Mouse (Mus musculus) hindbrain, embryonic 12.5 days (tissue): Measurements from ENCODE around the gene Fndc3a. TPM values are rescaled to one million over a fixed set of nuclear protein-coding genes. Genes with fewer than 3 reads are reported as not detected.

Source experiments
- ATAC-seq: fragments of 200-750 bp; cut with Nextera tagmentation; 2 replicates; pipeline ENCODE4 v1.8.0; 2017; ENCODE audit warnings: moderate TSS enrichment; ENCODE audit not compliant: low FRiP score
- H3K27ac ChIP-seq: fragments of 300-500 bp; sonication (generic); 2 replicates; pipeline ENCODE4 v1.5.1; 2016; ENCODE audit warnings: mild to moderate bottlenecking
- H3K27me3 ChIP-seq: fragments of 300-500 bp; sonication (generic); 2 replicates; pipeline ENCODE4 v1.6.1; 2016; ENCODE audit warnings: mild to moderate bottlenecking
- H3K36me3 ChIP-seq: fragments of 300-500 bp; sonication (generic); 2 replicates; pipeline ENCODE4 v1.6.1; 2016; ENCODE audit warnings: mild to moderate bottlenecking
- H3K4me1 ChIP-seq: fragments of 300-500 bp; sonication (generic); 2 replicates; pipeline ENCODE4 v1.6.1; 2016
- H3K4me2 ChIP-seq: fragments of 300-500 bp; sonication (generic); replicated peaks from 2 replicates; pipeline ENCODE4 v1.6.1; 2016; ENCODE audit warnings: mild to moderate bottlenecking
- H3K4me3 ChIP-seq: fragments of 300-500 bp; sonication (generic); 2 replicates; pipeline ENCODE4 v1.5.1; 2016; ENCODE audit warnings: mild to moderate bottlenecking
- H3K9ac ChIP-seq: fragments of 300-500 bp; sonication (generic); 2 replicates; pipeline ENCODE4 v1.6.1; 2016; ENCODE audit warnings: mild to moderate bottlenecking, moderate library complexity
- H3K9me3 ChIP-seq: fragments of 300-500 bp; sonication (generic); replicated peaks from 2 replicates; pipeline ENCODE4 v1.6.1; 2016; ENCODE audit warnings: mild to moderate bottlenecking
- WGBS: fragments of 180-500 bp; shearing (Covaris S2); methylation state at CpG from one replicate; pipeline ENCODE4 v1.1.7; 2016; 5-methylcytosine and 5-hydroxymethylcytosine counted together
- polyA plus RNA-seq: library from polyadenylated mRNA; unstranded; fragments of >200 nt; fragmentation: Nextera tagmentation; extraction: Ambion mirVana; gene quantifications from 2 replicates; pipeline ENCODE4 v1.2.1, GENCODE M21; 2016

The Fndc3a gene
- polyA plus RNA-seq, 1 experiment from 2014 or later: 46.9 TPM

DNA sequence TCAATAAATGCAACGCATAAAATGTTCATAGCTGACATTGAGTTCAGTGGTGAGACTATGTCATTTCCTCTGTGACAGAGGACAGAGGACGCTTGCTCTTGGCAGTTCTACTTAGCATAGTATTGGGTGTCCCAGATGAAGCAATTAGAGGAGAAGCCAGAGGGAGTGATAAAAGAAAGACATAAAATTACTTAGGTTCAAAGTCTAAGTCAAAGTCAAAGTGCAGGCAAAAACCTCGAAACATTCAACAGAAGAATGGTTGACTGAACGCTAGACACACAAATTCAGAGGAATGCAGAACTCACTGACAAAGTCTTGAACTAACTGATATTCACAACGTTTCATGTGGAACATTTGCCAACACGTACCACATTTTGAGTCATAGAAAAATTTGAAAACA, 191.0 kb downstream of the Fndc3a start:
- H3K4me1 ChIP-seq: no peaks in the 10 kb centered on the region
- H3K27ac ChIP-seq: no peak overlapping the region
- H3K9ac ChIP-seq: no peak overlapping the region
- no peak for ATAC-seq
- no peak overlapping the region for H3K4me2 ChIP-seq
- WGBS: 83% methylated on average over 6 of the region's 6 CpGs
- no peaks in the 10 kb centered on the region for H3K36me3 ChIP-seq
- H3K27me3 ChIP-seq: no peaks in the 10 kb centered on the region
- H3K9me3 ChIP-seq: no peaks in the 10 kb centered on the region
- no peak overlapping the region for H3K4me3 ChIP-seq

DNA sequence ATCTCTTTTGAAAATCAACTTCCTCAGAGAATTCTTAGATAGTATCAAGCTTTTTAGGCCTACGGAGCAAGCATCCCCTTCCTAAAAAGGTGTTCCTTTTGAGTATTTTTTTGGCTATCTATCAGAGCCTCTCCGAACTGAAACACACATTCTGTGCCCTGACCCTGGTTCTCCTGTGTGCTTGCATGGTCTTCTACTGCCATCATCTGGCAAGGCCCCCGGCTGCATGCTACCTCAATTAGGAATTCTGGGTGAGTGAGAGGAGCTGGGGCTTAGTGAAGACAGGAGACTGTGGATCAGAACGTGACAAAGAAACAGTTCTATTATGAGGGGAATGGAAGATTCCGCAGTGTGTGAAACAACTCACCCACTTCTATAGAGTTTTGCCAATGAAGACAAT, 193.4 kb downstream of the Fndc3a start:
- no peak overlapping the region for H3K9ac ChIP-seq
- 29% methylated on average over 5 of the region's 5 CpGs for WGBS
- no peak overlapping the region for H3K4me2 ChIP-seq
- ATAC-seq: no peak
- no peaks in the 10 kb centered on the region for H3K36me3 ChIP-seq
- no peaks in the 10 kb centered on the region for H3K9me3 ChIP-seq
- no peaks in the 10 kb centered on the region for H3K4me1 ChIP-seq
- H3K4me3 ChIP-seq: no peak overlapping the region
- no peaks in the 10 kb centered on the region for H3K27me3 ChIP-seq
- H3K27ac ChIP-seq: no peak overlapping the region

GRCm38 (mm10) chr14:72506723-72507420, 202.9 kb downstream of the Fndc3a start:
- H3K27ac ChIP-seq: no peak overlapping the region
- no peak overlapping the region for H3K9ac ChIP-seq
- 14% methylated on average over 11 of the region's 11 CpGs for WGBS
- peak overlapping the region; percentile 54 for H3K4me2 ChIP-seq
- no peaks in the 10 kb centered on the region; the same call in 1 of the 2 replicates for H3K27me3 ChIP-seq
- peaks cover 9% of the 10 kb centered on the region for H3K4me1 ChIP-seq
- H3K36me3 ChIP-seq: no peaks in the 10 kb centered on the region
- ATAC-seq: no peak
- peak overlapping the region; percentile 27 for H3K4me3 ChIP-seq
- H3K9me3 ChIP-seq: no peaks in the 10 kb centered on the region

DNA sequence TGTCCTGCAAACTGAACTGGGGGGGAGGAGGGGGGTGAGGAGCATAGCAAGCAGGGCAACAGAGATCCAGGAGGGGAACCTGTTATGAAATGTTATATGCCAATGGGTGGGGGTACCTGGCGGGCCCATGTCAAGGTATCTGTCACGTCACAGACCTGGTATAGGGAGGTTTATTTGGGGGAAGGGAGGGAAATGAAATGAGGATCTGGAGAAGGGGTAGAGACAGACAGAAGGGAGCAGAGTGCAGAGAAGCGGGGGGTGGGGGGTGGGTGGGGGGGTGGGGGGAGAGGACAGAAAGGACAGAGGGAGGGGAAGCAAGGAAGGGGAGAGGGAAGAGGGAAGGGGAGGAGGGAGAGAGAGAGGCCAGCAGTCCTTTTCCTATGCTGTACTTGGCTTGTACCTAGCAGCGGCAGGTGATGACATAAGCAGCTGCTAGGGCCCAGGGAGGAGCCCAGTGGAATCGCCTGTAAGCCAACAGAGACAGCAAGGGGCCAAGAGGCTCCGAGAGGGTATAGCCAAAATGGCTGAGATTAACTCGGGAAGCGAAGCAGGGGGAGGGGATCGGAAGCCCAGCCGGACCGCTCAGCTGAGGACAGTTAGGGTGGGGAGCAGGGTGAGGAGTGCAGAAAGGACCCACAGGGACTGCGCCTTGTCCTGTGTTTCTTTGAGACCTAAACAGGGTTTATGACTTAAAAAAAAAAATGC, 203.6 kb downstream of the Fndc3a start:
- no peak for ATAC-seq
- no peak overlapping the region for H3K27ac ChIP-seq
- H3K4me3 ChIP-seq: peak overlapping the region; percentile 27
- no peaks in the 10 kb centered on the region; the same call in 1 of the 2 replicates for H3K27me3 ChIP-seq
- peak overlapping the region; percentile 35; the same call in 1 of the 2 replicates for H3K9ac ChIP-seq
- 15% methylated on average over 12 of the region's 12 CpGs for WGBS
- H3K4me2 ChIP-seq: peak overlapping the region; percentile 54
- H3K4me1 ChIP-seq: peaks cover 9% of the 10 kb centered on the region
- H3K9me3 ChIP-seq: no peaks in the 10 kb centered on the region
- H3K36me3 ChIP-seq: no peaks in the 10 kb centered on the region

DNA sequence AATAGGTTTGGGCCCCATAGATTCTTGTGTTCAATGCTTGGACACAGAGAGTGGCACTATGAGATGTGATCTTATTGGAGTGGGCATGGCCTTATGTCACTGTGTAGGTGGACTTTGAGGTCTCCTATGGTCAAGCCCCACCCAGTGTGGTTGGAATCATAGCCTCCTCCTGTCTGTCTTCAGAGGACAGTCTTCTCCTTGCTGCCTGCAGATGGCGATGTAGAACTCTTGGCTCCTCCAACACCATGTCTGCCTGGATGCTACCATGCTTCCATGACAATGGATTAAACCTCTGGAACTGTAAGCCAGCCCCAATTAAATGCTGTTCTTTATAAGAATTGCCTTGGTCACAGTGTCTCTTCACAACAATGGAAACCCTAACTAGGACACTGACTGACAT, 204.8 kb downstream of the Fndc3a start:
- no peak overlapping the region for H3K27ac ChIP-seq
- no peak overlapping the region for H3K9ac ChIP-seq
- H3K4me3 ChIP-seq: no peak overlapping the region
- H3K4me2 ChIP-seq: no peak overlapping the region
- peaks cover 9% of the 10 kb centered on the region for H3K4me1 ChIP-seq
- H3K36me3 ChIP-seq: no peaks in the 10 kb centered on the region
- no peaks in the 10 kb centered on the region for H3K9me3 ChIP-seq
- 92% methylated on average over 1 of the region's 1 CpGs for WGBS
- H3K27me3 ChIP-seq: no peaks in the 10 kb centered on the region; the same call in 1 of the 2 replicates
- no peak for ATAC-seq

- no peak for ATAC-seq
- H3K4me2 ChIP-seq: no peak overlapping the region
- H3K9me3 ChIP-seq: no peaks in the 10 kb centered on the region
- no peaks in the 10 kb centered on the region for H3K36me3 ChIP-seq
- H3K9ac ChIP-seq: no peak overlapping the region
- 56% methylated on average over 6 of the region's 6 CpGs for whole genome bisulfite sequencing
- H3K4me1 ChIP-seq: peaks cover 9% of the 10 kb centered on the region
- no peak overlapping the region for H3K27ac ChIP-seq
- H3K27me3 ChIP-seq: no peaks in the 10 kb centered on the region; the same call in 1 of the 2 replicates
- H3K4me3 ChIP-seq: no peak overlapping the region
Measured at GRCm38 (mm10) chr14:72503241-72503640, 206.6 kb downstream of the Fndc3a start.

DNA sequence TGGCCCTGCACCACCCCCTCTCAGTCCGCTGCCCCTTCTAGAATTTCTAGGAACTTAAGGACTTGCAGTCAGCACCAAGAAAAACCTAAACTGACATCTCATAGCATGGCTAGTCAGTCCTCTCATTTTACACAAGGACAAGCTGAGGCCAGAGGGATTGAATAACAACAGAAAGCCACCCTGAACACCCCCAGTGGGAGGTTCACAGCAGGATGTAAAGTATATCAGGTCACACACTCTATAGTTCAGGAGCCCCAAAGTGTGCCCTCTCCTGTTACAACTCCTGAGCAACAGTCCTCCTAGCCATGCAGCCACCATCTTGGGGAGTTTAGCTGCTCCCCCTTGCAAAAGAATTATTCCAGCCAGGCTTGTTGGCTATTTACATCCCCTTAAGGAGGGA, 216.0 kb downstream of the Fndc3a start:
- no peaks in the 10 kb centered on the region for H3K9me3 ChIP-seq
- H3K4me2 ChIP-seq: no peak overlapping the region
- no peaks in the 10 kb centered on the region for H3K27me3 ChIP-seq
- no peak overlapping the region for H3K27ac ChIP-seq
- H3K4me1 ChIP-seq: no peaks in the 10 kb centered on the region
- WGBS: 60% methylated on average over 1 of the region's 1 CpGs
- no peaks in the 10 kb centered on the region for H3K36me3 ChIP-seq
- H3K9ac ChIP-seq: no peak overlapping the region
- no peak overlapping the region for H3K4me3 ChIP-seq
- ATAC-seq: no peak

DNA sequence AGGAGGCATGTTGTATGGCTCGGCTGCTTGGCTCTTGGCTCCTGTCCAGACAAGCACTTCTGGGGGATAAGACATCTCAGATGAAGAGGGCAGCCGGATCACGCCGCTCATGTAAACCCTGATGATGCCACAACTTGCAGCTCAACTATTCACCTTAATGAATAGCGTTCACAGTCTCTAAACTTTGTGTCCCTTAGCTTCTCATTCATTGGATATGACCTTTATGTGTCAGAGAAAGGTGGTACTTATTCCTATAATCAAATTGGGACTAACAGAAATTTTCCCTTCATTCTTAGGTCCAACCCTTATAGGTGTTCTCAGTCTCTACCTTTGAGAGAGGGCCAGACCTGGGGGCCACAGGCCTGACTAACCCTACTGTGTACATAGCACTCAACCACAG, 218.1 kb downstream of the Fndc3a start, which contains the start of gene Gm9195:
TSS of gene Gm9195 (minus strand) at position 101 of the 400 bp plus-strand sequence.
- Histone ChIP-seq H3K9ac (no peak within 1 kb of the TSS), H3K36me3 (no peaks in the 10 kb centered on the region), H3K4me3 (no peak within 1 kb of the TSS), H3K27ac (no peak within 1 kb of the TSS), H3K4me1 (no peaks in the 10 kb centered on the region), H3K27me3 (no peaks in the 10 kb centered on the region), H3K4me2 (no peak within 1 kb of the TSS), H3K9me3 (no peaks in the 10 kb centered on the region)
- WGBS: 90% methylated on average over 5 of the region's 5 CpGs
- ATAC-seq: no peak

GRCm38 (mm10) chr14:72490367-72490766, 219.4 kb downstream of the Fndc3a start:
- Histone ChIP-seq H3K27ac (no peak overlapping the region), H3K36me3 (no peaks in the 10 kb centered on the region), H3K4me2 (no peak overlapping the region), H3K4me1 (no peaks in the 10 kb centered on the region), H3K4me3 (no peak overlapping the region), H3K9me3 (no peaks in the 10 kb centered on the region), H3K9ac (no peak overlapping the region), H3K27me3 (no peaks in the 10 kb centered on the region)
- no peak for ATAC-seq
- WGBS: 94% methylated on average over 3 of the region's 3 CpGs

Other genes with a start within 250 kb of the Fndc3a start
- not detected in 2 replicates for gene Gm9195, start 218.2 kb downstream of the Fndc3a start, polyA plus RNA-seq